ENCODE assay signal across 10 mouse cellular contexts in genomic region chr19:4232186-4232572, GRCm38 (mm10). TPM values are rescaled to one million over a fixed set of nuclear protein-coding genes. Genes with fewer than 3 reads are reported as not detected.
DNase-seq lines count a peak whose midpoint lies in the region; ATAC-seq and TF ChIP-seq lines count a peak whose summit lies in the region.
"Had no signal": no experiment of that assay in that cellular context is flagged by ENCODE, and none has a peak within 500 bp of the region (broad histone marks: within the 10 kb centered on the region; RNA-seq: fewer than 3 reads in every experiment).

No protein-coding gene starts in this region.

- WGBS in heart, embryonic 11.5 days (ENCODE audit: insufficient replicate concordance): 41% methylated on average over 2 of the region's 2 CpGs
- WGBS in forebrain, embryonic 13.5 days: 36% methylated on average over 2 of the region's 2 CpGs
- 6% methylated on average over 2 of the region's 2 CpGs for WGBS in liver, embryonic 13.5 days (ENCODE audit: insufficient replicate concordance)

- no peaks in the 10 kb centered on the region for H3K36me3 ChIP-seq in heart, embryonic 11.5 days (ENCODE audit: control insufficient read depth, insufficient read depth, low read length)
- no peaks in the 10 kb centered on the region for H3K36me3 ChIP-seq in ES-Bruce4 (ENCODE audit: control insufficient read depth, insufficient read depth, low read length, poor library complexity, severe bottlenecking)
- H3K36me3 ChIP-seq in forebrain, embryonic 13.5 days (ENCODE audit: poor library complexity, severe bottlenecking): no peaks in the 10 kb centered on the region
- no peaks in the 10 kb centered on the region for H3K36me3 ChIP-seq in liver, embryonic 13.5 days

- H3K27me3 ChIP-seq in heart, embryonic 11.5 days (ENCODE audit: control insufficient read depth, insufficient read depth, low read length): peaks cover 8% of the 10 kb centered on the region; the same call in 1 of the 2 replicates
- no peaks in the 10 kb centered on the region for H3K27me3 ChIP-seq in ES-Bruce4 (ENCODE audit: control insufficient read depth, insufficient read depth, low read length, poor library complexity, severe bottlenecking)
- H3K27me3 ChIP-seq in forebrain, embryonic 13.5 days: peaks cover 30% of the 10 kb centered on the region
- H3K27me3 ChIP-seq in liver, embryonic 13.5 days: peaks cover 22% of the 10 kb centered on the region; the same call in 1 of the 2 replicates
- H3K27me3 ChIP-seq: Patski had no signal

- TF ChIP-seq CTCF in ES-Bruce4 (IDR thresholded peaks at IDR 0.05; ENCODE audit: low read depth, low read length): no peak

- peak overlapping the region; percentile 67 for H3K4me3 ChIP-seq in heart, embryonic 11.5 days (ENCODE audit: low read depth, low read length)
- peak overlapping the region; percentile 96 for H3K4me3 ChIP-seq in ES-Bruce4 (ENCODE audit: low read depth, low read length)
- peak overlapping the region; percentile 60 for H3K4me3 ChIP-seq in forebrain, embryonic 13.5 days
- H3K4me3 ChIP-seq in liver, embryonic 13.5 days (replicated peaks): peak overlapping the region; percentile 68

- DNase-seq in heart, postnatal 36 days: no peak
- no peak for DNase-seq in liver, embryonic 13.5 days
- peak; percentile 87 for DNase-seq in skeletal muscle tissue, adult 2 months (ENCODE audit: low read depth, low spot score)
- no peak for DNase-seq in adrenal gland, postnatal 14 days
- DNase-seq in left cerebral cortex, postnatal 25 days (ENCODE audit: low spot score in 2 of 2): no peak

- intact Hi-C loops in heart, postnatal 36 days (cut with DNase I): no loop called here
- intact Hi-C loops in left cerebral cortex, postnatal 25 days (cut with DNase I): loop anchor here (5.0 kb wide), 1 partner anchor 285 kb away; no protein-coding TSS in a partner anchor

- peak overlapping the region; percentile 87 for H3K27ac ChIP-seq in heart, embryonic 11.5 days (ENCODE audit: low read depth, low read length)
- H3K27ac ChIP-seq in ES-Bruce4 (ENCODE audit: insufficient read depth, low read length): no peak overlapping the region
- no peak overlapping the region for H3K27ac ChIP-seq in forebrain, embryonic 13.5 days
- H3K27ac ChIP-seq in liver, embryonic 13.5 days: peak overlapping the region; percentile 77

- peak overlapping the region; percentile 77 for H3K9ac ChIP-seq in heart, embryonic 11.5 days (ENCODE audit: low read depth, low read length)
- 0 out of 2 replicates have a peak overlapping the region, but pooled peaks have one; percentile 41 for H3K9ac ChIP-seq in ES-Bruce4 (ENCODE audit: low read depth, poor library complexity, severe bottlenecking)
- H3K9ac ChIP-seq in forebrain, embryonic 13.5 days: peak overlapping the region; percentile 69
- H3K9ac ChIP-seq in liver, embryonic 13.5 days: peak overlapping the region; percentile 71

- peak overlapping the region; percentile 87 for H3K4me2 ChIP-seq in heart, embryonic 11.5 days
- H3K4me2 ChIP-seq in forebrain, embryonic 13.5 days: peak overlapping the region; percentile 87
- peak overlapping the region; percentile 84 for H3K4me2 ChIP-seq in liver, embryonic 13.5 days

- no peak for TF ChIP-seq POLR2A in ES-Bruce4 (IDR thresholded peaks at IDR 0.05; ENCODE audit: insufficient read depth, low read length)

- H3K9me3 ChIP-seq in heart, embryonic 11.5 days (replicated peaks; ENCODE audit: control insufficient read depth, low read length): no peaks in the 10 kb centered on the region
- H3K9me3 ChIP-seq in ES-Bruce4 (replicated peaks; ENCODE audit: control insufficient read depth, insufficient read depth, low read length, poor library complexity, severe bottlenecking): no peaks in the 10 kb centered on the region
- no peaks in the 10 kb centered on the region for H3K9me3 ChIP-seq in forebrain, embryonic 13.5 days (replicated peaks)
- no peaks in the 10 kb centered on the region for H3K9me3 ChIP-seq in liver, embryonic 13.5 days (replicated peaks)

- no peak for ATAC-seq in heart, embryonic 11.5 days (replicated peaks; ENCODE audit: insufficient number of reproducible peaks, low FRiP score, low TSS enrichment)
- peak; percentile 36; the same call in 1 of the 2 replicates for ATAC-seq in forebrain, embryonic 13.5 days
- no peak for ATAC-seq in liver, embryonic 13.5 days (ENCODE audit: low read depth)

- H3K4me1 ChIP-seq in heart, embryonic 11.5 days (ENCODE audit: control insufficient read depth, insufficient read depth, low read length): peaks cover 7% of the 10 kb centered on the region; the same call in 1 of the 2 replicates
- H3K4me1 ChIP-seq in ES-Bruce4 (ENCODE audit: control insufficient read depth, insufficient read depth, low read length): no peaks in the 10 kb centered on the region
- peaks cover 10% of the 10 kb centered on the region for H3K4me1 ChIP-seq in forebrain, embryonic 13.5 days
- H3K4me1 ChIP-seq in liver, embryonic 13.5 days (replicated peaks): peaks cover 43% of the 10 kb centered on the region

- TF ChIP-seq EP300 in ES-Bruce4 (IDR thresholded peaks at IDR 0.05; ENCODE audit: insufficient read depth, low read depth, low read length): no peak

RNA-seq across cellular contexts. Expression of gene Pold4, which starts 0.5 kb away (rescaled TPM):
- 17.4 and 19.5 TPM in 2 replicates for polyA plus RNA-seq in heart, embryonic 11.5 days (2014; fragmentation: Nextera tagmentation; extraction: Ambion mirVana)
- 10 to 100 TPM; 11.9 to 13.7 TPM for total RNA-seq in heart, postnatal 36 days (2021)
- 21.9 and 26.7 TPM in 2 replicates for polyA plus RNA-seq in ES-Bruce4 (2011; ENCODE audit: insufficient read depth, insufficient read length, low read depth, missing spikeins)
- 13.1 and 14.2 TPM in 2 replicates for polyA plus RNA-seq in forebrain, embryonic 13.5 days (2015; fragmentation: Nextera tagmentation; extraction: Ambion mirVana)
- polyA plus RNA-seq in liver, embryonic 13.5 days (2015; fragmentation: Nextera tagmentation; extraction: Ambion mirVana): 8.3 and 12.3 TPM in 2 replicates
- total RNA-seq in adrenal gland, postnatal 14 days (2021): 43.3 and 57.9 TPM in 2 replicates
- total RNA-seq in left cerebral cortex, postnatal 25 days (2021): 10 to 100 TPM; 14.0 to 18.6 TPM

RNA-seq across cellular contexts. Expression of gene AC109138.7, which starts 18.0 kb away (rescaled TPM):
- polyA plus RNA-seq in heart, embryonic 11.5 days (2014; fragmentation: Nextera tagmentation; extraction: Ambion mirVana): not detected in 2 replicates
- not detected for total RNA-seq in heart, postnatal 36 days (2021)
- not detected in 2 replicates for polyA plus RNA-seq in ES-Bruce4 (2011; ENCODE audit: insufficient read depth, insufficient read length, low read depth, missing spikeins)
- not detected in 2 replicates for polyA plus RNA-seq in forebrain, embryonic 13.5 days (2015; fragmentation: Nextera tagmentation; extraction: Ambion mirVana)
- polyA plus RNA-seq in liver, embryonic 13.5 days (2015; fragmentation: Nextera tagmentation; extraction: Ambion mirVana): not detected in 2 replicates
- total RNA-seq in adrenal gland, postnatal 14 days (2021): not detected in 2 replicates
- not detected for total RNA-seq in left cerebral cortex, postnatal 25 days (2021)
- total RNA-seq: layer of hippocampus, postnatal 10 days had no signal

RNA-seq across cellular contexts. Expression of gene Clcf1, which starts 18.1 kb away (rescaled TPM):
- 1.2 and 2.5 TPM in 2 replicates for polyA plus RNA-seq in heart, embryonic 11.5 days (2014; fragmentation: Nextera tagmentation; extraction: Ambion mirVana)
- total RNA-seq in heart, postnatal 36 days (2021): 1 to 10 TPM in 1 of 2 experiments, under 1 TPM in 1; 0.51 to 1.2 TPM
- 1.5 and 1.8 TPM in 2 replicates for polyA plus RNA-seq in ES-Bruce4 (2011; ENCODE audit: insufficient read depth, insufficient read length, low read depth, missing spikeins)
- polyA plus RNA-seq in forebrain, embryonic 13.5 days (2015; fragmentation: Nextera tagmentation; extraction: Ambion mirVana): 0.63 and 0.76 TPM in 2 replicates
- polyA plus RNA-seq in liver, embryonic 13.5 days (2015; fragmentation: Nextera tagmentation; extraction: Ambion mirVana): 0.35 and 0.46 TPM in 2 replicates
- total RNA-seq in adrenal gland, postnatal 14 days (2021): 10.8 and 16.3 TPM in 2 replicates
- 1 to 10 TPM in 1 of 2 experiments, under 1 TPM in 1; 0.96 to 1.2 TPM for total RNA-seq in left cerebral cortex, postnatal 25 days (2021)

RNA-seq across cellular contexts. Expression of gene Rad9a, which starts 30.7 kb away (rescaled TPM):
- polyA plus RNA-seq in heart, embryonic 11.5 days (2014; fragmentation: Nextera tagmentation; extraction: Ambion mirVana): 20.6 and 24.1 TPM in 2 replicates
- 1 to 10 TPM; 5.2 to 5.3 TPM for total RNA-seq in heart, postnatal 36 days (2021)
- polyA plus RNA-seq in ES-Bruce4 (2011; ENCODE audit: insufficient read depth, insufficient read length, low read depth, missing spikeins): 42.3 and 48.2 TPM in 2 replicates
- polyA plus RNA-seq in forebrain, embryonic 13.5 days (2015; fragmentation: Nextera tagmentation; extraction: Ambion mirVana): 28.9 and 34.7 TPM in 2 replicates
- 17.4 and 20.7 TPM in 2 replicates for polyA plus RNA-seq in liver, embryonic 13.5 days (2015; fragmentation: Nextera tagmentation; extraction: Ambion mirVana)
- total RNA-seq in adrenal gland, postnatal 14 days (2021): 8.2 and 10.7 TPM in 2 replicates
- 1 to 10 TPM; 6.9 to 8.0 TPM for total RNA-seq in left cerebral cortex, postnatal 25 days (2021)

RNA-seq across cellular contexts. Expression of gene Ssh3, which starts 36.8 kb away (rescaled TPM):
- 3.1 and 3.6 TPM in 2 replicates for polyA plus RNA-seq in heart, embryonic 11.5 days (2014; fragmentation: Nextera tagmentation; extraction: Ambion mirVana)
- total RNA-seq in heart, postnatal 36 days (2021): 1 to 10 TPM; 7.2 to 8.6 TPM
- 8.5 and 9.2 TPM in 2 replicates for polyA plus RNA-seq in ES-Bruce4 (2011; ENCODE audit: insufficient read depth, insufficient read length, low read depth, missing spikeins)
- polyA plus RNA-seq in forebrain, embryonic 13.5 days (2015; fragmentation: Nextera tagmentation; extraction: Ambion mirVana): 3.6 and 4.8 TPM in 2 replicates
- polyA plus RNA-seq in liver, embryonic 13.5 days (2015; fragmentation: Nextera tagmentation; extraction: Ambion mirVana): 1.3 and 1.7 TPM in 2 replicates
- 17.3 and 20.8 TPM in 2 replicates for total RNA-seq in adrenal gland, postnatal 14 days (2021)
- 10 to 100 TPM; 52.3 to 58.2 TPM for total RNA-seq in left cerebral cortex, postnatal 25 days (2021)

Comparison
In these comparisons a context has a peak if more than half of its experiments do, and no peak if none do; other contexts are left out.
1. H3K27ac ChIP-seq: peak in heart, embryonic 11.5 days (single experiment) and liver, embryonic 13.5 days (single experiment); none in ES-Bruce4 (single experiment) and forebrain, embryonic 13.5 days (single experiment).
2. Peak in every context shown above with its lines, with median percentiles within 50 percentile points of each other: H3K4me2 ChIP-seq, H3K4me3 ChIP-seq and H3K9ac ChIP-seq.